Mouse (Mus musculus) spleen, adult 18-20 months (tissue): ENCODE measurements around the gene Pde6d.

Source experiments
- DNase-seq, 2 experiments: peaks; one replicate each; pipeline ENCODE4 v3.0.0; 2022; ENCODE audit warnings: mixed read lengths in 2 of 2

The Pde6d gene

DNA sequence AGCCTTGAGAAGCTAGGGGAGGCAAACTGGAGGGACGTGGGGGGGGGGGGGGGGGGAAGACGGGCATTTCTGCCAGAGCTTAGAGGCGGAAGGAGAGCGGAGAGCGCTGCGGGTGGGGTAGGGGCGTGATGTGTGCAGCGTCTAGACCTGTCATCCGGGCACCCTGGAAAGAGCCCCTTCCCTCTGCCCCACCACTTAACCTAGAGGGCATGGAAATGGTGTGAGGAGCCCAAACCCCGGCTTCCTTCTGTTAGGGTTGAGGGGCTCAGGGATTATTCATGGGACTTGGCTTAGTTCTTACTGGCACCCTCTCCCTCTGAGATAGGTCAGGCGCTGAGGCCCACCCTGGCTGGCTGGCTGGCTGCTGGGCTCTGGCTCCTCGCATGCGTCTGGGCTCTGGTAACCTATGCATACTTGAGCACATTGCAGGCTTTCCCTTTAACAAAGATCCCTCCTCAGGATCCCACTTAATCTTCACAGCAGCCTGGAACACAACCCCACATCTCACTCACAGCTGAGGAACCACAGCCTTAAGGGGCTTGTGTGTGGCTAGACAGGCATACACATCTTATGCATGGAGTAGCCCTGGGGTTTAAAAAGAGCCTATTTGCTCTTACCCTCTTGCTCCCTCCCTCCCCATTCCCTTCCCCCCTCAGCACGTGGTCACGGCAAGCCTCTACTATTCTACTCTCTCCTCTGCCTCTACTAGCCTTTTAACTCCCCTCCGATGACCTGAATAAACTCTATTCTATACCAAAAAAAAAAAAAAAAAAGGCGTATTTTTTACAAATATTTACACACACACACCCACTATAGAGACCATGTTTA, 80.0 kb downstream of the Pde6d start:
- DNase-seq = no peak

DNA sequence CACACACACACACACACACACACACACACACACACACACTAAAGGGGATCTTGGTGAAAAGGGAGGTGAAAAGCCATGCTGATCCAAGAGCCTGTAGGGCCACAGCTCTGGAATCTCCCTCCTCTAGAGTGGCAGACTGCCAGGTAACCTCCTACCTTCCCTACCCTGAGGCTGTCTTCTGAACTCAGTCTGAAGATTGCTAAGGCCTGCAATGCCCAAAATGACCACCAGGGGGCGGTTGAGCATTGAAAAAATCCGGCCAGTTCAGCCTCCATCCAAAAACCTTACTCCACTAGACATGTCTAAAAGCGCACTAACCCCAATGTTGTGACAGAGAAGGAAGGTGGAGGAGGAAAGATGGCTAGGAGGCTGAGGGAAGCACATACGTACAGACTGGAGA, 80.9 kb downstream of the Pde6d start:
- peak; percentile 80 to 94 for DNase-seq

DNA sequence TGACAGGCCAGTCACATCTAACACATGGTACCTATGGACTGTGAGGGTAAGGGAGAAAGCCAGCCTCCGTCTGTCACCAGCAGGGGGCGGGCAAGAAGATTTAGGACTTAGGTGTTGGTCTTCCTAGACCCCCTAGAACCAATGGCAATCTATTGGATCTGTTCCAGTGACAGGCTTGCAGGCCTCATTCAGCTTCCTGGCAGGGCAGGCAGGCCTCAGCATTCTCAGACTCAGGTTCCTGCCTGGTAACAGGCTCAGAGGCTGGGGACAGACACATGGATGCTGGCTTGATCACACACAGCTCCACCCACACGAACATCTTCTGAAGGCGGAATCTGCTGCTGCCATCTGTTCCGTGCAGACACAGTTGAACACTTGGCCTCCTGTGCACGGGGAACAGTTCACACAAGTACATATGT, 81.3 kb downstream of the Pde6d start:
- peak; percentile 53 to 80 for DNase-seq

DNA sequence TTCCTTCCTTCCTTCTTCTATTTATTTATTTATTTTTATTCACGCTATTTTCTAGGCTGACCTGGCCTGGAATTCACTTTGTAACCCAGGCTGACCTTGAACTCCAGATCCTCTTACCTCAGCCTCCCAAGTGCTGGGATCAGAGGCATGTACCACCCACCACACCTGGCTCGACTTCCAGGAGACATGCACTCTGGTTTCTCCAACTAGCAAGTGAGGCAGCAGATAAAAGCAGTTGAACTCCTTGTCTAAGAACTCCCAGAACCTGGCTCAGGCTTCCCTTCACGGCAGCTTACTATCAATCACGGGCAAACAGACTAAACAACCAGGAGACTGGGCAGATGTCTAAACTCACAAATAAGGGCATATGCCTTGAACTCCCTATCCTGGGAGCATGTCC, 81.7 kb downstream of the Pde6d start:
- DNase-seq = no peak

DNA sequence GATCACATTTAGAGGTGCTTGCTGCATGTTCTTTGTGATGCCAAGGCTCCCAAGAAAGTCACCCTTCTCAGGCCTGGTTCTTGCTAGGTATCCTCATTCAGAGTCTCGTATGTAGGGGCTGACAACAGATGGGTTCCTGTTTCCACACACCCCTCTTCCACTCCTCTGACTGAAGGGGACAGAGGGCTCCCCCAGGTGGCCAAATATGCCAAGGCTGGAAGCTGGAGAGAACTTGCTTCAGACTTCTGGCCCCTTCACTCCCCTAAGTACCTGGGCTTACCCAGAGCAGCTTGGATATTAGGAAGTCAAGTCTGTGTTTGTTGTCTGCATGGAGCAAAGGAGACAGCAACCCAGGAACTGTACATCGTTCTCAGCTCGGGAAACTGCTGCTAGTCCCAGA, 82.5 kb downstream of the Pde6d start:
- peak; percentile 70 to 85 for DNase-seq

DNA sequence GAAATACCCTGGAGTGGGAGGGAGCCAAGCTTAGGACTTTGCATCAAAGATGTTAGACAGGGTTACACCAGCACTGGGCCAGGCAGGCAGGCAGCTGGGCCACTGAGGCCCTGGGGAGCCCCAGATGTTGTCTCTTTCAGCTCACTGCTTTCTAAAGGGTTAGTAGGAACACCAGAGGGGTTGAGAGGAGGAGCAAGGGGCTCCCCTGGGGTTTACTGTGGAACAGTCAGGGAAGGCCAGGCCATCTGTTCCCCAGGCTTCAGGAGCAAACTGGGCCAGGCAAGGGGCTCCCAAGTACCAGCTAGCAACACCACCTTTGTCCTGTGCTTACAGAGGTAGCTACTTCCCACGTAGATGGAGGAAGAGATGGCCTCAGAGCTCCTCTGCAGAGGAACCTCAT, 83.8 kb downstream of the Pde6d start:
- DNase-seq = peak; percentile 43 to 44

DNA sequence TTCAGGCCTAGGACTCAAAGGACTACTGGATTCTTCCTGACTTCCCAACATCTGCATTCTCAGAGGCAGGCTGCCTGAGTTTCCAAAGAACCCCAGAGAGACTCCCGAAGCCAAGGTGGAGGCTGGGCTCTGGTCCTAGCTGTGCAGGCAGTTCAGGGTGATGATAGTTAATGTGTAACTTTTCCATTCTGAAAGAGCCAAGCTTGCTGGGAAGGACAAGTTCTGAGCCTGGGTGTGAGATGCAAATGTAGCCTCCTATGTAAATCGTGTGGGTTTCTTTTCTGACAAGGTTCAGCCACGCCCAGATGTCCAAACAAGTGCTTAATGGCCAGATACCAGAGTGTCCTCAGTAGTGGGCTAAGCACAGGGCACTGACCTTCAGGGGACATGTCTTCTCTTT, 84.4 kb downstream of the Pde6d start:
- DNase-seq = peak in 1 of 2 experiments; percentile 47

DNA sequence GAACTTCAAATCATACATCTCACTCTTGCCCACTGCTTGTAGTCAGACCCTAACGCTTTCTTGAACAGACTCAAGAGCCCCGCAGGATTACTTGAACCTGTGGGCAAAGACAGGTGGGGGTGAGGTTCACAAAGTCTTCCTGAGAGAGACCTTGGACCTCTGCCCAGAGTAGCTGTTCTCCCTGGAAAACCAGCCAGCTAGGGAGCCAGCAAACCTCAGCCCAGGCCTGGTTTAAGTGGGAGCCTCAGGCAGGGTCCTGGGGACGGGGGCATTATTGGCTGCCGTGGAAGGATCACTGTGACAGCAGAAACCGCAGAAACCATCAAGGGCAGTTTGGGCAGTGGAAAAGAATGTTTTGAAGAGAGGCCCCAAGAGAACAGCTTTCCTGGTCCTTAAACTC, 85.1 kb downstream of the Pde6d start:
- DNase-seq = no peak

DNA sequence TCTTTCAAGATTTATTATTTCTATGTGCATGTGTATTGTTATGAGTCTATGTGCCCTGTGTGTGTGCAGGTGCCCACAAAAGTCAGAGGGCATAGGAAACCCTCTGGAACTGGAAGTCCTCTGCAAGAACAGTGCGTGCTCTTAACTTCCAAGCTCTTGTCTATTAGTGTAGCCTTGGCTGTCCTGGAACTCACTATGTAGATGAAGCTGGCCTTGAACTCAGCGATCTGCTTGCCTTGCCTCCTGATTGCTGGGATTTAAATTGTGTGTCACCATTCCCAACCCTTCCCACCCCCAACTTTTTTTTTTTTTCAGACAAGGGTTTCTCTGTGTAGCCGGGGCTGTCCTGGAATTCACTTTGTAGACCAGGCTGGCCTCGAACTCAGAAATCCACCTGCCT, 86.1 kb downstream of the Pde6d start:
- no peak for DNase-seq

DNA sequence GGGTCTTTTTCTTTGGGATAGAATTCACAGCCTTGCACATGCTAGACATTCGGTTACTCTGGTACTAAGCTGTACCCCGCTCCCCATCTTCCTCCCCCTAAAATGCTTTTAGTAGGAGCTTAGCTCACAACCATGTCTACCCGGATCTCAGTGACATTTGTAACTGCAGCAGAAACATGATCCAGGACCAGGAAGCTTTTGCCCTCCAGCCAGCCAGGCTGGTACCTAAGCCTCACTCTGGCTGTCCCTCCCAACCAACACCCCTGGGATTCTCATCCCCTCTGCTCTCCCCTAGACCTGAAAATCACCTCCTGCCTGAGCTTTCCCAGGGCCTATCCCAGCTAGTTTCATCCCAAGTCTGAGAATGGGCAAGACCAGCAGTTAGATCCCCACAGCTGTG, 88.6 kb downstream of the Pde6d start:
- DNase-seq = no peak
